Mouse (Mus musculus) liver, embryonic 15.5 days (tissue): ENCODE data around the gene Cybc1. TPM values are rescaled to one million over a fixed set of nuclear protein-coding genes. Genes with fewer than 3 reads are reported as not detected.

ENCODE experiments used
- ATAC-seq: fragments of 200-750 bp; cut with Nextera tagmentation; 2 replicates; pipeline ENCODE4 v1.8.0; 2017; ENCODE audit warnings: moderate number of reproducible peaks, mild to moderate bottlenecking, moderate library complexity; ENCODE audit not compliant: insufficient read depth
- H3K27ac ChIP-seq: fragments of 300-500 bp; sonication (generic); replicated peaks from 2 replicates; pipeline ENCODE4 v1.5.1; 2015; ENCODE audit warnings: mild to moderate bottlenecking, inconsistent platforms
- H3K27me3 ChIP-seq: fragments of 300-500 bp; sonication (generic); 2 replicates; pipeline ENCODE4 v1.6.1; 2015; ENCODE audit warnings: mild to moderate bottlenecking, inconsistent platforms
- H3K36me3 ChIP-seq: fragments of 300-500 bp; sonication (generic); replicated peaks from 2 replicates; pipeline ENCODE4 v1.6.1; 2015; ENCODE audit warnings: moderate library complexity, mild to moderate bottlenecking, inconsistent platforms
- H3K4me1 ChIP-seq: fragments of 300-500 bp; sonication (generic); replicated peaks from 2 replicates; pipeline ENCODE4 v1.6.1; 2015; ENCODE audit warnings: inconsistent platforms
- H3K4me2 ChIP-seq: fragments of 300-500 bp; sonication (generic); 2 replicates; pipeline ENCODE4 v1.6.1; 2015; ENCODE audit warnings: moderate library complexity, mild to moderate bottlenecking, inconsistent platforms
- H3K4me3 ChIP-seq: fragments of 300-500 bp; sonication (generic); replicated peaks from 2 replicates; pipeline ENCODE4 v1.5.1; 2015; ENCODE audit warnings: mild to moderate bottlenecking, inconsistent platforms
- H3K9ac ChIP-seq: fragments of 300-500 bp; sonication (generic); 2 replicates; pipeline ENCODE4 v1.6.1; 2015; ENCODE audit warnings: moderate library complexity, mild to moderate bottlenecking, inconsistent platforms
- H3K9me3 ChIP-seq: fragments of 300-500 bp; sonication (generic); replicated peaks from 2 replicates; pipeline ENCODE4 v1.6.1; 2016; ENCODE audit warnings: inconsistent platforms
- WGBS: fragments of 180-500 bp; shearing (Covaris S2); methylation state at CpG from one replicate; pipeline ENCODE4 v1.1.7; 2015; ENCODE audit warnings: mixed read lengths; ENCODE audit not compliant: insufficient replicate concordance; 5-methylcytosine and 5-hydroxymethylcytosine counted together
- polyA plus RNA-seq: library from polyadenylated mRNA; unstranded; fragments of >200 nt; fragmentation: Nextera tagmentation; extraction: Ambion mirVana; gene quantifications from 2 replicates; pipeline ENCODE4 v1.2.1, GENCODE M21; 2015

Cybc1 gene
- polyA plus RNA-seq, 1 experiment from 2014 or later = 20.7 TPM

DNA sequence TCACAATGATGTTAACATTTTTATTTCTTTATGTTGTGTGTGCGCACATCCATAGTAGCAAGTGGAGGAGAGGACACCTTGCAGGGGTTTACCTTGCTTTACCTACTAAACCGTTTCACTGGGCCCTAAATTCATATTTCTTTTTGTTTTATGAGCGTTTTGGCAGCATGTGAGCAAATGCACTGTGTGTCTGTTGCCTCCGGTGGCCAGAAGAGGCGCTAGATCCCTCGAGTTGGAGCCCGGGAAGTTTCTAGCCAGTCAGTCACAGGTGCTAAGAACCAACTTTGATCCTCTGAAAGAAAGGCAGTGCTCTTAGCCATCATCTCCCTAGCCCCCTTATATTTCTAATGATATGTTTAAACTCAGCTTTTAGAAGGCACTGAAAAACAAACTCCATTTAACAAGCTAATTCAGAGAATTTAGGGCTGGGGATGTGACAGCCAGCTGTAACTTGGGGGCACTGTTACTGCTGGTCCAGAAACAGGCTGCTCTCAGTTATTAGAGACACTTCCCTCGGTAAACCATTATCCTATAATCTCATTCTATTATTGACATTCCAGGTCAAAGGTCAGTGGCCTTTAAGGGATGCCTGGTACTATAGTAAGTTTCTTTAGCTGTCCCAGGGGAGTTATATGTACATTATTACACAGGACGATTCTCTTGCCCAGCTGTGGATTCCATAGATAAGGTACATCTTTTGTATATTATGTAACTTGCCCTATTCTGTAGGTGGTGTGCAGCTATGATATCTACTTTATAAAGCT lies 6.5 kb upstream of the Cybc1 start:
- Histone ChIP-seq H3K36me3 (peaks cover 21% of the 10 kb centered on the region), H3K9me3 (no peaks in the 10 kb centered on the region), H3K27me3 (no peaks in the 10 kb centered on the region), H3K9ac (peak overlapping the region; percentile 86), H3K4me1 (peaks cover 71% of the 10 kb centered on the region), H3K4me3 (peak overlapping the region; percentile 92), H3K4me2 (peak overlapping the region; percentile 83), H3K27ac (peak overlapping the region; percentile 98)
- 17% methylated on average over 9 of the region's 9 CpGs for WGBS
- ATAC-seq = no peak

DNA sequence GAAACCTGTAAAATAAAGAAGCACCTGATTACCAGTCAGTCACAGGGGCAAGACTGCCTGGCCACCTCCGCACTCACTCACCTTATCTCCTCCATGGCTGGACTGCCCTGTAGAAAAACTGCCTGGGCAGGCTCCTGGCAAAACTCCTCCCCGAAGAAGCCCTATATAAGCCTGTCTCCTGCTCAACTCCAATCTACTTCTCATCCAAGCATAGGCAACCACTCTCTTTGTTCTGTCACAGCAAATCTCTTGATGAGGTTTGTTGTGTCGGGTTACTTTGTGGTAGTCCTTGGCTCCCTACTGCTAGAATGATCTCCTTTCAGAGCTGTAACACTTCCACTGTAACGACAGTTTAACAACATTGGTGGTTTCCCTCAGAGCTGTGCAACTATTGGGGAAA lies 3.6 kb upstream of the Cybc1 start:
- Histone ChIP-seq H3K4me2 (no peak overlapping the region), H3K27me3 (no peaks in the 10 kb centered on the region), H3K9ac (no peak overlapping the region), H3K4me3 (no peak overlapping the region), H3K9me3 (no peaks in the 10 kb centered on the region), H3K4me1 (peaks cover 70% of the 10 kb centered on the region), H3K27ac (peak overlapping the region; percentile 60), H3K36me3 (0 out of 2 replicates have a peak, but pooled peaks cover 3% of the 10 kb centered on the region)
- 23% methylated on average over 4 of the region's 4 CpGs for WGBS
- no peak for ATAC-seq

DNA sequence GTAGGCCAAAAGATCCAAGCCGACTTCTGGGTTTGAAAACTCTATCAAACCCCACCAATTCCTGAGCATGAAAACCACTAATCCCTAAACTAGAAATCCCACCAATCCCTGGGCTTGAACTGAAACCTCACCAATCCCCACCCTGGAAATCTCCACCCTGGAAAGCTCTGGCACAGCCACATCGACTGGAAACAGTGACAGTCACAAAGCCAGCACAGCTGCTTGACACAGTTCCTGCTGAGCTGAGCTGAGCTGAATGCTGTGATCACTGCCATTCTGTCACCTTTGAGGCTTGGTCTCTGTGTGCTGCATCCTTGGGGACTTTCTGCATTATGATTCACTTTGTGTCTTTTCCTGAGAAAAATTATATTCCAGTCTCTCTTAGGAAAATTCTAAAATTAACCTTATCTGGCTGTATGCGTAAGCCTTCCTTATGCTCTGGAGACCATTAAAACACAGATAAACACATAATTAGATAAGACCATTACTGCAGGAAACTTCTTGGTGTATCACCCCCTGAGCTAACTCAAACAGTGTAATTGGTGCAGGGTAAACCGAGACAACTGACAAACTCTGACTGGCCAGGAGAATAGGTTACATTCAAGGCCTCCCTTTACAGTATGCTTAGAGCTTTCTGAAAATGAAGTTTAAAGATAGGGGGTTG lies 2.6 kb upstream of the Cybc1 start:
- H3K4me1 ChIP-seq = peaks cover 73% of the 10 kb centered on the region
- 30% methylated on average over 4 of the region's 4 CpGs for WGBS
- H3K4me3 ChIP-seq = no peak overlapping the region
- H3K36me3 ChIP-seq = peaks cover 12% of the 10 kb centered on the region
- H3K27me3 ChIP-seq = no peaks in the 10 kb centered on the region
- H3K4me2 ChIP-seq = peak overlapping the region; percentile 30; the same call in 1 of the 2 replicates
- H3K9me3 ChIP-seq = no peaks in the 10 kb centered on the region
- ATAC-seq = no peak
- H3K9ac ChIP-seq = peak overlapping the region; percentile 9; the same call in 1 of the 2 replicates
- peak overlapping the region; percentile 85 for H3K27ac ChIP-seq

DNA sequence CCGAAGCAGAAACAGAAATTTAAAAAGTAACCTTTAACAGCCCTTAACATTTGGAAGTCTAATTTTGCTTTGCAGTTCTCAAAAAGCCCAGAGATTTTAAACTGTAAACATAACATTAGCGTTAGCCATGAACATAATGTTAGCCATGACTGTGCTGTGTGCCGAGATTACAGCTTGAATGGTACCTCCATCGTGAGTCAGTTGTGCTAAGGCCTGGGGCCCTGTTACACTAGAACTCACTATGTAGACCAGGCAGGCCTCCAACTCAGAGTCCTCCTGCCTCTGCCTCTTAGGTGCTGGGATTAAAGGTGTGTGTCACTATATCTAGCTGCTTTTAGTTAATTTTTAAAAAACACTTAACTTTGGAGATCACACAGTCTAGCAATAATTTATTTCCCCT lies 2.1 kb upstream of the Cybc1 start:
- H3K9ac ChIP-seq = peak overlapping the region; percentile 9; the same call in 1 of the 2 replicates
- peaks cover 17% of the 10 kb centered on the region for H3K36me3 ChIP-seq
- H3K4me2 ChIP-seq = no peak overlapping the region
- no peak for ATAC-seq
- H3K9me3 ChIP-seq = no peaks in the 10 kb centered on the region
- no peak overlapping the region for H3K4me3 ChIP-seq
- H3K27ac ChIP-seq = peak overlapping the region; percentile 85
- 70% methylated on average over 4 of the region's 4 CpGs for WGBS
- no peaks in the 10 kb centered on the region for H3K27me3 ChIP-seq
- H3K4me1 ChIP-seq = peaks cover 70% of the 10 kb centered on the region

DNA sequence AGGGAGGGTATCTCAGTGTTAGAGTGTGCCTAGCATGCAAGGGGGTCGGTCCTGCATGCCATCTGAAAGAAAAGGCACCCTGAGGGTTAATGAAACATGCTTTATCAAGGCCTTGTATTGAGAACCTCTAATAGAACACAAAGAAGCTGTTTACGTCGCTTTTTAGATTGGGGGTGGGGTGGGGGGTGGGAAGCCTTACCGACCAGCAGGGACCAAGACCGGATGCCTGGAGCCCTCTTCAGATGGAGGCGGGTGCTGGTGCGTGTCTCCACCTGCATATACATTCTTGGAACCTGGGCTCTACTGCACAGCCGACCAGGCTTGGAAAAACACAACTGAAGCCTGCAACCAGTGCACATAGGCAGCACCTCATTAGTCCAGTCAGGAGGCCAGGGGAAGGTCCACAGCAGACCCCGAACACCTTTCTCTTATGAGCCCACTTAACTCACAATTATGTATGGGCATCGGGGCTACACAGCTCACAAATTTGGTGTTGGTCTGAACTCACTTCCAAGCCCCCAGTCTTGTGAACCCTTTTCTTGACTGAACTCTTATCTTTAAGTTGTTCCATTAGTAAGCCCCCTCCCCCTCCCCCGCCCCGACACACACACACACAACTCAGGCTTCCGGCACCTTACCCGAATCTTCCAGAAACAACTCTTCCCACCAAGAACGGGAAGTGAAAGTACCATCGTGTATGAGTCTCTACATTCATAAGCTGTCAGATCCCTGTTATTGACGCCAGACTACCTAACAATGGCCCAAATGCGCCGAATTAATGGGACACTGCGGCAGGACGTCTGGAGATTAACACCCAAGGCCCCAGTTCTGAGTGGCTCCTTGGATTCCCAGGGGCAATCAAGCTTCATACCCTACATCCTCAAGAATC lies 749 bp downstream of the Cybc1 start:
- Histone ChIP-seq H3K4me3 (peak overlapping the region; percentile 71), H3K4me2 (peak overlapping the region; percentile 79), H3K4me1 (peaks cover 45% of the 10 kb centered on the region), H3K27ac (peak overlapping the region; percentile 91), H3K36me3 (peaks cover 45% of the 10 kb centered on the region), H3K27me3 (no peaks in the 10 kb centered on the region), H3K9ac (peak overlapping the region; percentile 85), H3K9me3 (no peaks in the 10 kb centered on the region)
- 11% methylated on average over 21 of the region's 21 CpGs for WGBS
- peak; percentile 7 for ATAC-seq

DNA sequence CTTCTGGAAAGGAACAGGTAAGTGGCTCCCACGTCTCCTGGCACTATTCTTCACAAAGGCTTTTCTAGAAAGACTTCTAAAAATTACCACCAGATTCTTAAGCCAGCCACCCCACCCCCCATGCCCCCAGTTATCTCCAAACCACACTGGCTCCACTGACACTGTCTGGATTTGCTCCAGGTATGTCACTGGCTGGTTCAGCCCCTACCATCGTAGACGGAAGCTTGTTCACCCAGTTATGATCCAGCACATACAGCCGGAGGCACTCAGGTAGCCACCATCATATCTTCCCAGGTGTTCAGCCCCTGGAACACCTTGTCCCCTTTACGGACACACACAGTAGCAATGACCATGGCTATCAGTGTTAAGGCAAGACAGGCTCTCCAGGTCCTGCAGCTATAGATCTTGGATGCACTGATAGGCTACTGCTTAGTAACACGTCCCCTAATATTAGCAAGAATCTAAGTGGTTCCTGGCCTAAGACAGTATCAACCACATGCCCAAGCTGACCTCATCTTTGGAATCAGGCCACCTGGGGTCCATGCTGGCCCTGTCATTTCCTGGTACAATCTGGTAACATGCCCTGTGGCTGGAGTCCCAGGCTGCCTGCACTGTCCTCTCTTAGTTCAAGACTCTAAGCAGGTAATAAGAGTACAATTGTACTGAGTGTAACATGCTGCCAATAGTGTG lies 7.7 kb downstream of the Cybc1 start:
- Histone ChIP-seq H3K4me2 (no peak overlapping the region), H3K9me3 (no peaks in the 10 kb centered on the region), H3K4me1 (no peaks in the 10 kb centered on the region), H3K4me3 (no peak overlapping the region), H3K27me3 (no peaks in the 10 kb centered on the region), H3K9ac (no peak overlapping the region), H3K27ac (no peak overlapping the region), H3K36me3 (peaks cover 87% of the 10 kb centered on the region)
- WGBS = 65% methylated on average over 6 of the region's 6 CpGs
- ATAC-seq = no peak

DNA sequence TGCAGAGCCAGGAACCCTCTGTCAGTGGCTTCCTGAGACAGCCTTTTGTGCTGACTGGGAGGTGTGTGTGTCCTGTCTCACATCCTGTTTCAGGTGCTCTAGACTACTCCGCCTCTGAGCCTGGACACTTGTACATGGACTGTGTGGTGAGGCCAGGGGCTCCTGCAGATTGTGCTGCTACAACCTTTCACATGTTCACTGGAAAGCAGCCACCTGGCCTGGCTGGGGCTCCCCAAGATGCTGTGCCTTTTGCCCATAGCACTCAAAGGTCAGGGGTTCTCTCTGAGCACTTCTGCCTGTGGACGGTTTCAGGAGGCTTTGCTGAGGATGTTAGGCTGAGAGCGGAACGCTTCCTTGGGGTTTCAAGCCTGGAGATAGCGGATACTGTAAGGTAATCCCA lies 8.4 kb downstream of the Cybc1 start:
- no peak for ATAC-seq
- Histone ChIP-seq H3K9ac (no peak overlapping the region), H3K4me2 (no peak overlapping the region), H3K27me3 (no peaks in the 10 kb centered on the region), H3K27ac (no peak overlapping the region), H3K36me3 (peaks cover 80% of the 10 kb centered on the region), H3K4me3 (no peak overlapping the region), H3K4me1 (no peaks in the 10 kb centered on the region), H3K9me3 (no peaks in the 10 kb centered on the region)
- 91% methylated on average over 5 of the region's 5 CpGs for WGBS

DNA sequence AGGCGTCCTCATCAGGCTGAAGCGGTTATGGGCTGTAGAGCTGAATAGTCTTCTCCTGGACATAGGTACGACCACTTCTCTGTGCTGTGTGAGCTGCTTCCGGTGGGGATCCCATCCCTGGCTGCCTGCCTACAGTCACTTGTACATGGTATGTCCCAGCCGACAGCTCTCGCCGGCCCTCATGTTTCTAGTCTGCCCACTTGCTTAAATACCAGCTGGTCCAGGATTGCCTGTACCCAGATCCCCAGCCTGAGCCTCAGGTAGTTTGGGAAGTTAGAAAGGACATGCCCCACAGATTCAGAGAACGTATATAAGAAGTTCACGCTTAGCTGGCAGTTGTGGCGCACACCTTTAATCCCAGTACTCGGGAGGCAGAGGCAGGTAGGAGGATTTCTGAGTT lies 9.3 kb downstream of the Cybc1 start:
- H3K36me3 ChIP-seq = peaks cover 70% of the 10 kb centered on the region
- 83% methylated on average over 11 of the region's 11 CpGs for WGBS

DNA sequence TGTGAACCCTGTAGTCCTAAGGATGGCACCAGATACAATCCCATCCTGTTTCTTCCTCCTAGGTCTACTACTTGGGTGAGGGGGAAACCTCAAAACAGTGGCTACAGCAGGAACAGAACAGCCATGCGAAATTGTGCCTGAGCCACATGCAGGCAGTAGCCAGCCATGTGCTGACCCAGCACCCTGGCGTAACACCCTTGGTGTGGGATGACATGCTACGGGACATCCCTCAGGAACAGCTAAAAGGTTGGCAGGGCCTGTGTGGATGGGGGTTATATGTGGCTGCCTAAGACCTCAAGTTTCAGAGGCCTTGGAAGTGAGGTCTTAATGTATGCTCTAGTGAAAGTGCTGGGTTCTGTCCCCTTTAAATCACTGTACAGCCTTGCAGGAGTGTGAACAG lies 12.3 kb downstream of the Cybc1 start:
- Histone ChIP-seq H3K9ac (no peak overlapping the region), H3K9me3 (no peaks in the 10 kb centered on the region), H3K36me3 (peaks cover 46% of the 10 kb centered on the region), H3K4me3 (no peak overlapping the region), H3K4me1 (0 out of 2 replicates have a peak, but pooled peaks cover 3% of the 10 kb centered on the region), H3K27me3 (no peaks in the 10 kb centered on the region), H3K27ac (no peak overlapping the region), H3K4me2 (no peak overlapping the region)
- ATAC-seq = no peak
- 82% methylated on average over 3 of the region's 3 CpGs for WGBS

More for the DNA sequence above, 9.3 kb downstream of the Cybc1 start:
- Histone ChIP-seq H3K27ac (no peak overlapping the region), H3K4me2 (no peak overlapping the region), H3K9ac (no peak overlapping the region), H3K4me3 (no peak overlapping the region), H3K27me3 (no peaks in the 10 kb centered on the region), H3K4me1 (no peaks in the 10 kb centered on the region), H3K9me3 (no peaks in the 10 kb centered on the region)
- ATAC-seq = no peak

DNA sequence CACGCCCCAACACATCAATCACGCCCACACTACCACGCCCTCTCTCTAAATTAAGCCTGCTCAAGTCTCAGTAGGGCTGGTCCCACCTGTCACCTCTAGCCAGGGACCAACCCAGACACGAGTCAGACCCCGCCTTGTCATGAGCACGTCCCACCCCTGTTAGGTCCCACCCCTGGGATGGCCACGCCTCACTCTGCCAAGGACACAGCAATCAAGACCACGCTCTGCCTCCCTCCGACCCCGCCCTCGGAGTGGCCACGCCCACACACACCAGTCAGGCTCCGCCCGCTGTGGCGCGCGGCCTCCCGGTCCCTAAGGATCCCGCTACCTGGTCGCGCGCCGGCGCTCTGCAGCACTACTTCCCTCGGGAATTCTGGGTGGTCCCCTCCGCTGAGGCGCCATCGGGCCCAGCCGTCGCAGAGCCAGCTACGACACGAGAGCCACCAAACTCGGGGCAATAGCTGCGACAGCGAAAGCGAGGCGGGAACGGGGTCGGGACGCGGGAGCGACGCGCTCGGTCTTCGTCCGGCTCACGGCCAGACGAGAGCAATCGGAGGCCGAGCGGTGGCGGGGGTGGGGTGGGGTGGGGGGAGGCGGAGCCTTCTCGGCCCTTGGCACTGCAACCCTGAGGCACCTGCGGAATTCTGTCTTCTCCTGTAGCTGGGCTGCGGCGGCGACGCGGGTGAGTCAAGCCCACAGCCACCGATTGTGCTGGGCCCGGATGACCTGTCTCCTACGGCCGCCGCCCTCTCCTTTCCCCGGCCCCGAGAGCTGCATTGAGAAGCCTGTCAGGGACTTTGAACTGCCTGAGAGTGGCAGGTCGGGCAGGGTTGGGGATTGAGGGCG lies 24.7 kb downstream of the Cybc1 start, which contains the start of the genes Hexdc and Ogfod3:
Gene Hexdc (plus strand): TSS at position 273 of the 846 bp plus-strand sequence.
Gene Ogfod3 (minus strand): TSS at position 551 of the 846 bp plus-strand sequence.
- H3K27me3 ChIP-seq = no peaks in the 10 kb centered on the region
- WGBS = under 1% methylated on average over 70 of the region's 70 CpGs
- ATAC-seq = peak; percentile 99

More for the DNA sequence above, 24.7 kb downstream of the Cybc1 start, which contains the start of the genes Hexdc and Ogfod3:
- Histone ChIP-seq H3K9ac (peak within 1 kb of the TSS; percentile 84), H3K9me3 (no peaks in the 10 kb centered on the region), H3K4me2 (peak within 1 kb of the TSS; percentile 95), H3K27ac (peak within 1 kb of the TSS; percentile 70), H3K4me1 (peaks cover 28% of the 10 kb centered on the region), H3K4me3 (peak within 1 kb of the TSS; percentile 85), H3K36me3 (peaks cover 11% of the 10 kb centered on the region; the same call in 1 of the 2 replicates)
